Mouse (Mus musculus): ENCODE data around the gene Ralgps1.

- TF ChIP-seq POLR2A (IDR thresholded peaks at IDR 0.05; ENCODE audit: borderline replicate concordance, control insufficient read depth, low read depth, low read length) (no peak), CTCF (IDR thresholded peaks at IDR 0.05; ENCODE audit: control insufficient read depth, insufficient read depth, low read length) (no peak)
Observed at GRCm38 (mm10) chr2:33269132-33269493, 102.2 kb downstream of the Ralgps1 start.
